Mouse (Mus musculus) gastrocnemius, postnatal 25 days (tissue): Measurements from ENCODE around the gene Nipa2. TPM values are rescaled to one million over a fixed set of nuclear protein-coding genes. Genes with fewer than 3 reads are reported as not detected.

Source experiments
- DNase-seq: peaks from one replicate; pipeline ENCODE4 v3.0.0; 2022
- long read RNA-seq, 2 experiments: library from polyadenylated mRNA; stranded (forward); transcript quantifications; one replicate each; pipeline ENCODE4 v2.0.0; 2021
- total RNA-seq, 2 experiments: library from RNA; stranded (reverse); gene quantifications; 1 replicate in 1 of 2; 2 replicates in 1 of 2; pipeline ENCODE4 v1.2.3; 2021

The Nipa2 gene
- 10 to 100 TPM; 33.0 to 34.7 TPM for total RNA-seq
- long read RNA-seq, experiment 1, transcript Nipa2-201 (7 exons, 3,197 nt), result major isoform, 11 of 15 reads
- long read RNA-seq, experiment 1, partial matches to known transcripts, result 0 of 15 reads
- long read RNA-seq, experiment 1, other reads (novel, unspliced or antisense), result 3 of 15 reads
- long read RNA-seq, experiment 2, transcript Nipa2-201 (7 exons, 3,197 nt), result major isoform, 6 of 11 reads
- long read RNA-seq, experiment 2, partial matches to known transcripts, result 0 of 11 reads
- long read RNA-seq, experiment 2, other reads (novel, unspliced or antisense), result 4 of 11 reads

DNA sequence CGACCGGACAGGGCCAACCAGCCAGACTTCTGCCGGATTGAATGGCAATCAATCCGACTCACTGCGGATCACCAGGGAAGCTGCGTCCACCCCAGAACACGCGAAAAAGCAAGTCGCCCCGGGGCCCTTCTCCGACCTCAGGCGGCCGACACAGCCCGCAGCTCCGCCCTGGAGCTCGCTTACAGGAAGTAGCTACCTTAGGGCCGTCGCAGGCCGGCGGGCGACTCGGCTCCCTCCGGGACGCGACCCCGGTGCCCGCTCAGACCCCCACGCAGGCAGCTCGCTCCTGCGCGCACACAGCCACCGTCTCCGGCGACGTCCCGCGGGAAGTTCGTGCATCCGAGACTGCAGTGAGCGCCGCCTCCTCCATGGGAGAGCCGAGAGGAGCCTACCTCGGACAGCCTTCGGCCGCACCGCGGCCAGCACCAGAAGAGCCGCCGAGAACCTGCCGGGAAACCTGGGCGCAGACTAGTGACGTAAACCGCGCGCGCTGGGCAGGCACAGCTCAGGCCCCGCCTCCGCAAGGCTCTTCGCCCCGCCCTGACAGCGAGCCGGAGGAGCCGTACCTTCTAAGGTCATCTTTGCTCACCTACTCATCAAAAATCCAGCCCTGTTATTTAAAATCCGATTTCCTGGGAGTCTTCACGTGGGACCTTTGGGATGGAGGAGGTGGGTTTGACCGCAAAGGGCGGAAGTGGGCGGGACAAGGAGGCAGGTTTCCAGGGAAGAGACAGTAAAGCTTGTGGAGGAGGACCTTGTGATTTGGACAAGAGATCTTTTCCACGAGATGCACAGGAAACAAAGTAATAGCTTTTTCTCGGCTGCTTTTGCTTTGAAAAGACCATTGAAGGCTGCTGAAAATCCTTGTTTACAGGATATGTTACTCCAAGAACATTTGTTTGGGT, at the start of gene Nipa2:
Gene Nipa2, minus strand, starts transcription at position 473 of the 905 bp plus-strand sequence.
- DNase-seq, result peak; percentile 86

DNA sequence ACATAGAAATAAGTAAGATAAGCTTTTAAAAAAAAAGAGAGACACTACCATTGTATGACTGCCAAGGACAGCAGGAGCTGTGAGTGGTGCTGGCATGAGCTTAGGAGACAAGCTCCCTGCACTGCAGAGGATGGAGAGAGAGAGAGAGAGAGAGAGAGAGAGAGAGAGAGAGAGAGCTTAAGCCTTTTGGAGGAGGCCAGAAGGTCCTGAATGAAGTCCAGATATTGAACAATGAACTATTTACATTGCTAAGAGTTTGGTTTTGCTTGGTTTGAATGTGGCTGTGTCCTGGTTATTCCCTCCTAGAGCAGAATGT, 48.7 kb upstream of the Nipa2 start:
- DNase-seq, result no peak

DNA sequence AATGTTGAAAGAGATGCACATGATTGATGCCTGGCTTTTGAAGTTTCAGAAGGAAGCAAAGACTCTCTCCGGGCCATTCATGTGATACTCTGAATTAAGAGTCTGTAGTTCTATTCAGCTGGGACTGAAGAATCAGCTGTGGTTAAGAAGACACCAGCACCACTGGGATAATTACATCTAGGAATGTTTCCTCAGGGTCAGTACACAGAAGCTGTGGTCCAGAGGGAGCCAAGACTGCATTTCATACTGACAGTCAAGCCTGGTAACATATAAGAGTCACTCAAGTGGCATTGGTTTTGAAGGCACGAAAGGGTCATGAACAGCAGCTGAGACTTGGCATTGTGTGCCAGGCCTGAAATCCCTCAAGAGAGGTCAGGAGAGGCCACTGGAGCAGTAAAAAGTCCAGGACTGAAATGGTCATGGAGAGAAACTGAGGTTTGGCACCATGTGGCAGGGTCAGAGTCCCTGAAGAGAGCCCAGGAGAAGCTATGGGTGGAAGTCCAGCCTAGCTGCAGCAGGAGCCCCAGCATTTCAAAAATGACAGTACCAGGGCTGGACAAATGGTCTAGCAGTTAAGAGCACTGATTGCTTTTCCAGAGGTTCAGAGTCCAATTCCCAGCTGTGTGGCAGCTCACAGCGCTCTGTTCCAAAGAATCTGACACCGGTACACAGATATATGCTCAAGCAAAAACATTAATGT, 48.2 kb upstream of the Nipa2 start:
- peak; percentile 9 for DNase-seq

DNA sequence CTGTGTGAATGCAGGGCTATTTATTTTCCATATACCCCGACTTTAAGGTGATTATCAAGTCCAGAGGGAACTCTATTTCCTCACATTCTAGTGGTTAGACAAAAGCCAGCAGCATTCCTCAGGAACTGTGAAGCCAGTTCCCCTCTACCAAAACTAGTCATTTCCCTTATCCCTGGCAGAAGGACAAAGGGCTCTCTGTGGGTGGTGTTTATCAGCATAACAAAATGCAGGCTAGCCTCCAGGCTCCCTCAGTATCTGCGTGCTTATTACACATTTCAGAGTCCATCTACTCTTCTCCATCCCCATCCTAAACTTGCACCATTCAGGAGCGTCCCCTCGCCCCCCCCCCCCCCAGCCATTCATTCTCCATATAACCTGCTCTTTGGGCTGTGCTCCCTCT, 36.7 kb upstream of the Nipa2 start:
- no peak for DNase-seq

DNA sequence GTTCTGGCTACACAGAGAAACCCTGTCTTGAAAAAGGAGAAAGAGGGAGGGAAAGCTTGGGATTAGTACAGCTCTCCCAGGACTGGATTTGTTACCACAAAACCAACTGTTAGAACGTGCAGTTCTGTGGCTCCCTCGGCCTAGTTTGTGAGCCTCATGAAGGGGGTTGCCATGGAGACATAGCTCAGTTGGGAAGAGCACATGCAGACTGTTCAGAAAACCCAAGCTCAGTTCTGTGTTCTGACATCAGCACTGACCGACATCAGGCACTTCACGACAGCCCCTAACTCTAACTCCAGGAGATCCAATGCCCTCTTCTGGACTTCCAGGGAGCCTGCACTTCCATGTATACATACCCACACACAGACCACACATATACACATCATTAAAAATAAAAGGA, 32.7 kb upstream of the Nipa2 start:
- DNase-seq, result no peak

DNA sequence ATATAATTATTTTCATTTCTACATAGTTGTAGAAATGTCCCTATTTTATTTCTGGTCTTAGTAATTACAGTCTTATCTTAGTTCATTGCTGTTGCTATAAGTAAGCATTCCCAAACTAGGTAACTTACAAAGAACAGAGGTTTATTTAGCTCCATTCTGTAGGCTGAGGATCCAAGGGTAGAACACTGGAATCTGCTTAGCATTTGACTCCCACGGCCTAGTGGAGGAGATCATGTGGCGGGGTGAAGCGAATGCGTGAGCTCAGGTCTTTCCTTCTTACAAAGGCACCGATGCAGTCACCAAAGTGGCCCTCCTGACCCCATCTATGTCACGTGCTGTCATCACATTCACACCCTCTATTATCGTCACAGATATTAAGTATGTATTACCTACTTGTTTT, 29.6 kb upstream of the Nipa2 start:
- no peak for DNase-seq

DNA sequence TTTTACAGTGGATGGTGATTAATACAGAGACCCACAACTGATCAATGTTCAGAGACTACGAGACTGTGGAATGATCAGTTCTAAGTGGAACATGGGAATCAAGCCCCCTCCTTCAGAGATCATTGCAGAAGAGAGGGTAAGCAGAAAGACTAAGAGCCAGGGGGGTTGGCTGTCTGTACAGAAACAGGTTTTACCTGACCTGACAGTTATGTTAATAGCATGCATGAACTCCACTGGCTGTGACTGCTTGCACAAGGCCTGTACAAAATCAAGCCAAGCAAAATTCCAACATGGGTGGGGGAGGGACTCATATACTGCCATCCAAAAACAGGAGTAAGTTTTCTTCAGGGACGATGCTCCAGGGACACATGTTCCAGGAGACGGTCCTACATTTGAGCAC, 28.9 kb upstream of the Nipa2 start:
- DNase-seq, result no peak

DNA sequence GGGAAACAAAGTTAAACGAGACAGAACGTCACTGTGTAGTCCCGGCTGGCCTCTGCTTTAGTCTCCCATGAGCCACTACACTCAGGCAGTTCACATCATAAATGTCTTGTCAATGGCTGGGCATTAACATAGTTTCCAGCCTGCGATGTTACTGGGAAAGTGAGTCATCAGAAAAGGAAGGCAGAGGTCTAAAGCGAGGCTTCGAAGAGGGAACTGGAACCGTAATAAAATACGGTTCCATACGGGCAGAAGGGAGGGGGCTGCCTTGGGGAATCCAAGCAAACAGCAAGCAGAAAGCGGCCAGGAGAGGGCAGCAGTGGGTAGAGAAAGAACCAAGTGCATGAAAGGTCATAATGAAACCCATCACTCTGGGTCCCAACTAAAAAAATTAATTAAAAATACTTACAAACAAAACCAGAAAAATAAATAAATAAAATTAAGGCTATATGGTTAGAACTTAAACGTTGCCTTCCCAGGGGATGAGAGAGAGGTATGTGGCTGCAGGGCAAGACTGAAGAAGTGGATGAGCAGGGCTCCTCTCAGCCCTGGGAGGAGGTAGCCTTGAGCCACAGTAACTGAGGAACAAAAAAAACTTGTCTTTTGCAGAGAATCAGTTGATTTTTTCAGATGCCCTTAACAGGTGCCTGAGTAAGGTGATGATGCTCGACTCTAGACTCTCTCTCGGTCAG, 24.4 kb upstream of the Nipa2 start:
- DNase-seq, result peak; percentile 27

DNA sequence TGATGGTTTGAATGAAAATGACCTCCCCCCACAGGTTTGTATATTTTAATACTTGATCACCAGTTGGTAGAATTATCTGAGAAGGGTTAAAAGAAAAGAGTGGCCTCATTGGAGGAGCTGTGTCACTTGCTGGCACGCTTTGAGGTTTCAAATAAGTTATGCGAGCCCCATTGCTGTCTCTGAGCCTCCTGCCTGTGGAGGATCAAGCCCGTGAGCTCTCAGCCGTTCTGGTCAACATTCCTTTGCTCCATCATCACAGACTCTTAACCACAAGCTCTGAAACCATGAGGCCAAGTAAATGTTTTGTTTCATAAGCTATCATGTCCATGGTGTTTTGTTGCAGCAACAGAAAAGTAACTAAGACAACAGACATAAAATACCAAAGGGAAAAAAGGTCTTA, 22.5 kb upstream of the Nipa2 start:
- DNase-seq, result no peak

DNA sequence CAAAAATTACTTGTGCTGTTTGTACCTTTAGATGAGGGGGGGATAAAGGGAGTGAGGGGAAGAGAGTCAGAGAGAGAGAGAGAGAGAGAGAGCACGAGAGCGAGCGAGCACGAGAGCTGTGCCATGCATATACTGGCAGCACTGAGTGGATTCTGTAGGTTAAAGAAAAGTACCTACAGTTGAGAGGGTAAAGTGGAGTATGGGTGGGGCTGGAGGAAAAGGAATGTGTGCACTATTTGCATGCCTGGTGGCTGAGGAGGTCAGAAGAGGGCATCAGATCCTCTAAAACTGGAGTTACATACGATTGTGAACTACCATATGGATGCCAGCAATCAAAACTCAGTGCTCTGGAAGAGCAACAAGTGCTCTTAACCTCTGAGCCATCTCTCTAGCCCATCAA, 20.8 kb upstream of the Nipa2 start:
- DNase-seq, result no peak

DNA sequence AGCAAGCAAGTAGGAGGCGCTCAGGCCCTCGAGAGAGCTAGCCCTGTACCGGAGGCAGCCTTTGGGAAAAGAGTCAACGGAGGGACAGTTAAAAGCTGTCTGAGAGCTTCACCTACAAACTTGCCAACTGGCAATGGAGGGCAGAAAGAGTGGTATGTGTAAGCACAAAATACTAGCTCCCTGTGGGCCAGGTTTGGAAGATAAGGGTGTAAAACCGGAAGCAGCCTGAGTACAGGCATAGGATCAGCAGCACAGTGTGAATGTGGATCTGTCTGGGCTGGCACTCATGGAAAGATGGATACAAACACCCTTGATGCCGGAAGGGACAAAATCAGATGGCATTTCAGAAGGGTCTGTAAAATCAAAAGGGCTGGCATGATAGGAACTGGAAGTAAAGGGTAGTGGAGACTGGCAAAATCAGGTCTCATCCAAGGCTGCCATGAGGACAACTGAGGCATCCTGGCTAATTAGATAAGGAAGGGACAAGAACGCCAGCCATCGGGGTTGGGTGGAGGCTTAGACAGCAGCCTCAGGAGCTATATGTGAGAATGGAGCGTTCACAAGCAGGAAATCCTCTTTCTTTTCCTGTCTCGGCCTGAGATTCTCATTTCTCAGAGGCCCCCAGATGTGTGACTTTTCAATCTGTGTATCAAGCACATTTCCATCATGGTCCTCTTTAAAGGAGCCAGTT, 19.9 kb upstream of the Nipa2 start:
- DNase-seq, result no peak

DNA sequence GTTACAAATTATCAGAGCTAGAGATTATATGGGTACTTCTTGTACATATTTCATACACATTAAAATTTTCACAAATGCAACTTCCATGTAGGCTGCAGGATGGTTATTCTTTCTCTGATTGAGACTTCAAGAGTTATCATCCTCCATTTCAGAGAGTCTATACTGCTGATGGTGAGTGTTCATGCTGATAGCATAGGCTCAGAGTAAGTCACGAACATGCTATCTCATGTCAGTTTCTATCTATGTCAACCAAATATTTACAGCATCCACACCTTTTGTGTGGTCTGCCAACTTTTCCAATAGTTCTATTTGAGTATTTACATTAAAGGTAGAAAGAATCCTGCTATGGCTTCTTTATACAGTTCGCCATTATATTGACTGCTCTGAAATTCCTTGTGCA, 19.2 kb upstream of the Nipa2 start:
- DNase-seq, result no peak

DNA sequence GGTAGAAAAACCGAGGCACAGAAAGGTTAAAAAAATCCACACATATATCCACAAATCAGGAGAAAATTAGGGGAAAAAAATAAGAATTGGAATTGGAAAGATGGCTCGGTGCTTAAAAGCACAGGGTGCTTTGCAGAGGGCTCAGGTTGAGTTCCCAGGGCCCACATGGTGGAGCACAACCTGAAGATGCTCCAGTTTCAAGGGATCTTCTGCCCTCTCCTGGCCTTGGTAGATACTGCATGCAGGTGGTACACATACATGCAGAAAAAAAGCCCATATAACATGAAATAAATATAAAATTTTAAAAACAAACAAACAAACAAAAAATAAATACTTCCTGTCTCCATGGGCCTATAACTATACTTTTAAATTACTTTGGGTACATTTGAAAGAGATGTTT, 12.2 kb upstream of the Nipa2 start:
- no peak for DNase-seq

DNA sequence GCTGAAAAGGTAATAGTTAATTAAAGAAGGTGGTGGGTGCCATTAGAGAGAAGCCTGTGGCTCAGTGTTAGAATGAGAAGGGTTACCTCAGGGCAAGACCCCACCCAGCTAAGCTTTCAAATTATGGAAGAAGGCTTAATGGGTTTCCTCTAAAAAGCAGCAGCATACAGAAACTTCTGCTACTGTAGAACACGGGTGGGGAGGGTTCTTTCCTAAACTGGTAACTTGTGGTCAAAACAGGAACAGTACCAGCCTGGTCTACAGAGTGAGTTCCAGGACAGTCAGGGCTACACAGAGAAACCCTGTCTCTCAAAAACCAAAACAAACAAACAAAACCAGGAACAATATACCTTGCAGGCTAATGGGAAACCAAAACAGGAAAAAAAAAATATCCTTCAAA, 7.1 kb upstream of the Nipa2 start:
- no peak for DNase-seq

DNA sequence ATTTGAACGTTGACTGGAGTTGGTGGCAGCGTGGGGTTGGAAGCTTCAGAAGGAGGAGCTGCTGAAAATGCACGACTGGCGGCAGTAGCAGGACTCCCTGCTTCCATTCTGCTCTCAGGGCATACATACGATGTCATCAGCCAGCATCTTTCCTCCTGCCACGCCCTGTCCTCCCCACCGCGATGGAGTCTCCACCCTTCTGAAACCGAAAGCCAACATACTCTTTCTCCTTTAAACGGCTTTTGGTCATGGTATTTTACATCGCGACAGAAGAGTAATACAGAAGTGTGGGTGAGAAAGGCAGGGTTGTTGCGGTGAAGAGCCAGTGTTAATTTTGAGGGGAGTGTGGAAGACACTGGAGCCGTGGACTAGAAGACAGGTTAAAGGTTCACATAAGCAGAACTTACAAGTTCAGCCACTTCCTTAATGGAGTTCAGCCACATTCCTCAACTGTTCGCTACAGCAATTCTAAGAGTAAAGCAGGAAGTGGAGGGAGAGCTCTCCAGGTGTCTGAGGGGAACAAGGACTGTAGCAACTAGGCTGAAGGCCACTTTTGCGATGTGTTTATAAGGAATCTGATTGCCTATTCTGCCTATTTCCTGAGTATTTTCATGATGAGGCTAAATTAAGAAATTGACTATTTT, 6.1 kb upstream of the Nipa2 start:
- no peak for DNase-seq

DNA sequence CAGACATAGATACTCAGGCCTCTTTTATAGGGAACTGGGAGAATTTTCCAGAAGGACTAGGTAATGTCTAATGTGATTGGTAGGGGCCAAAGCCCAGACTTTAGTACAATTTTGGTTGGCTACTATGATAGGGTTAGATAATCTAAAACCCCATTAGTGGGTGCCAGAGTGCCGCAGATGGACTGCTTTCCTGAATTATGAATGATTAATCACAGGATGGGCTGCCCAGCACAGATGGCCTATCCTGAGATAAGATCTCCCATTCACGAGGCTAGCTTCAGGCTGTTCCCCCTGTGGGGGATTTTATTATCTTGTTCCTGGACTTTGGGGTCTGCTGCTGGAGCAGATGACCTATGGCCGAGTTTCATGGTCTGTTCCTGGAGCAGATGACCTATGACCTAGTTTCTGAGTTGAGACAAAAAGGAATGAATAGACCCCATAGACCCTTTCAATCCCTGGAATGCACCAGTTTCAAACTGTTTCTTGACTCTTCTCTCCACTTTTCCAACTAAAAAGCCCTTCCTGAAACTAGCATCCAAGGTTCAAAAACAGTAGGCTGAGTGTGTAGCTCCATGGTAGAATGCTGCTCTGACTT, 4.7 kb upstream of the Nipa2 start:
- DNase-seq, result no peak

DNA sequence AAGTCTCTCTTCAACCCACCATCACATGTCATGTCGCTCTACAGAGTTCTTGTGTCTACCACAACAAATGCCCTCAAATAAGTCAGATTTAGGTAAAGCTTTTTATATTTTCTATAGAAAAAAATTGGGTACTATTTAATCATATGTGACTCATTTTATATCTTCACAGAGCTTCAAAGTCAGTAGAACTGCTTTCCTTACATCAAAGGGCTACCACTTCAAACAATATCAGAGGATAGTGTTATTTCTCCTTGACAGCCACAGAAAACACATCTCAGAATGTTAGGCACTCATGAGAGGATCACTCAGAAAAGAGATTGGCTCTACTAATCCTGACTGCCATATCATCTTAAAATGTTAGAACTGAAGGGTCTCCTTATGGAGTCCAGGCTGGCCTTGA, 1.8 kb downstream of the Nipa2 start:
- DNase-seq, result no peak

DNA sequence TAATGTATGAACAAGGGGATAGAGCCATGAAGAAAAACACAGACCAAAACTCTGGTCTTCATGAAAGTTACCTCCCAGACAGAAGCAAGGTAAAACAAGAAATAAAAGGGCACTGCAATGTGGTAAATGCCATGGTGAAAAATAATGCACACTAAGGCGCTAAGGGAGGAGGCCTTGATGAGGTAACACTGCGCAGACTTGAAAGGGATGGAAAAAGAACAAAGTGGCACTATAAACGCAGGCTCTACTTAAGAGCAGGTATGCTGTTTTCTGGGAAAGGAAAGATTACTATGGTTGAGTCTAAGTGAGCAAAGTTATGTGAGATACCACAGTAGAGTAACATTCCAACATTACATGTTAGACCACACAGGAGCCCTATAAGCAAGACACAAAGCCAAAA, 2.5 kb downstream of the Nipa2 start:
- no peak for DNase-seq

DNA sequence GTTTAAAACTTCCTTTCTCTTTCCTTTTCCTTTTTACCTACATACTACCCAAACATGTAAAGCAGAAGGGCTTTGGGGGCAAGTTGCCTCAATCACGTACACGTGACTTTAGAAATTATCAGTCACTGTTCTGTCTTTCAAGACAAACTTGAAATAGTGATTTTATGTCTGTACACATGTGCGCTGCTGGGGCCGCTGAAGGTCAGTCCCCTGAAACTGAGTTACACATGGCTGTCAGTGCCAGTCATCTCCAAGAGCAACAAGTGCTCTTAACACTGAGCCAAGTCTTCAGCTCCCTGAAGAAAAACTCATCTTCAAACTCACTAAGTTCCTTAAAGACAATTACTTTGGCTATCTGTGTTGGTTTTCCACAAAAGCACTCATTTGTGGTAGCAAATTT, 4.4 kb downstream of the Nipa2 start:
- no peak for DNase-seq

DNA sequence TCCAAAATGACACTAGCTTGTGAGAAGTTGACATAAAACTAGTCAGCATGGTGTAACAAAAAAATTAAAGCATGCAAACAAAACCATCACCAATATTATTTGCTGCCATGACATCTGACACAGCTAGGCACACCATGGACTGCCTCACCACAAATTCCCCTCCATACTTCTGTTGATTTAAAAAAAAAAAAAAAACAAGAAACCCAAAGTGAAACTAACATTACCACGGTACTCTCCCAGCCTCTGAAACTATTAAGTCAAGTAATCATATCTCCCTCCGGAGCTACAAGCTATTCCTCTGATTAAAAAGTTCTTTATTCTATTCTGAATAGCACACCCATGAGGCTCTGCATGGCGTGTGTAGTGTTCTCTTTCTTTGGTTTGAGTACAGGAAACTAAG, 5.1 kb downstream of the Nipa2 start:
- no peak for DNase-seq

DNA sequence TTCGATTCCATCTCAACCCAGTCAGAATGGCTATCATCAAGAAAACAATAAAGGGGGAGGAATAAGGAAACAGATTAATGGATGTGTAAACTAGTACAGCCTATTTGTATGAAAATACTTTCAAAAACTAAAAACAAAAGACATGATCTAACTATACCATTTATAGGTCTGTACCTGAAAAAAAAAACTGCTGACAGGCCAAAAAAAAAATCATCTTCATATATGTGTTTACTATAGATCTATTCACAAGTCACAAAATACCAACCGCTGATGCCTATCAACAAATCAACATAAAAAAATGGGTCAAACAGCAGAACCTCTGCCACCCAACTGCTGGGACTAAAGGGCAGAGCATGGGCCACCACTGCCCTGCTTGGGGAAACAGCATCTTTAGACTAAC, 6.2 kb downstream of the Nipa2 start:
- DNase-seq, result no peak
